Mouse (Mus musculus) inflammation-experienced regulatory T-cells, adult 6 months (primary cell): ENCODE data around the gene Ampd3. TPM values are rescaled to one million over a fixed set of nuclear protein-coding genes. Genes with fewer than 3 reads are reported as not detected.
A peak's percentile ranks its signal among the peaks of the same experiment; 100 is the strongest.

ENCODE experiments used
- ATAC-seq: one replicate; pipeline ENCODE4 v1.8.0; 2017
- polyA plus RNA-seq, 3 experiments: library from polyadenylated mRNA; unstranded; fragments of 100-300 nt; shearing (Covaris generic); gene quantifications; one replicate each; pipeline ENCODE4 v1.2.1; 2017

The Ampd3 gene
- polyA plus RNA-seq, 3 experiments from 2014 or later, result 1.5 to 6.0 (median 5.0) TPM

DNA sequence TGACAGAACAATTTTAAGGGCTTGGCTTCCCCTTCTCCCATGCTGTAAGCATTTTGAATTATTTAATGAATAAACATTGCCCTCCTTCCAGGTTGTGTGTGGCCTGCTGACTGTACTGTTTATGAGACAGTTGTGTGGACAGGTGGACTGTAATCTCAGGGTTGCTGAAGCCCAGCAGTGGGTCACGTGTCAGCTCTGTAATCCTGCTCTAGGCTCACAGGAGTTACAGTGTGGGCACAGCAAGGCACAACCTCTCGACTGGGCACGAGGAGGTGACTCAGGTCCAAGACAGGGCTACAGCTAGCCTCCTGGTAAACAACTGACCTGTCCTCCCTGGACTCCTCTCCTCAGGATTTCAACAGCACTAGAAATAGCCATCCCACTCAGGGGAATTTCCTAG, 4.3 kb downstream of the Ampd3 start:
- no peak for ATAC-seq

GRCm38 (mm10) chr7:110773204-110774002, 5.4 kb downstream of the Ampd3 start:
- ATAC-seq, result no peak

DNA sequence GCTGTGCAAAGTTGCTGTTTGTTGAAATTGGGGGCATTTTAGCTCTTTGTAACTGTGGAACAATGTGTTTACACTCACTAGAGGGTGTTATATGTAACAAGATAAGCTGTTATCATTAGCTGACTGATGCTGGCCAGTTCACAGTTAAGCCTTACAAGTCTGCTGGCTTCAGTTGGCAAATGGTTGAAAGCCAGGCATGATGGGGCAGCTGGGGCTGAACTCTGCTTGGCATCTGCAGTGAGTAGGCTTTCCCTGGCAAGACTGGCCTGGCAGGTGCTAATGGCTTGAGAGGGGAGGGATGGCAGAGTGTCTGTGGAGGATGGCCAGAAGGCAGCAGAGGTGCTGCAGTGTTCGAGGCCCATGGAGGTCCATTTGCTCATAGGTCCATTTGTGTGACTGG, 6.1 kb downstream of the Ampd3 start:
- no peak for ATAC-seq

DNA sequence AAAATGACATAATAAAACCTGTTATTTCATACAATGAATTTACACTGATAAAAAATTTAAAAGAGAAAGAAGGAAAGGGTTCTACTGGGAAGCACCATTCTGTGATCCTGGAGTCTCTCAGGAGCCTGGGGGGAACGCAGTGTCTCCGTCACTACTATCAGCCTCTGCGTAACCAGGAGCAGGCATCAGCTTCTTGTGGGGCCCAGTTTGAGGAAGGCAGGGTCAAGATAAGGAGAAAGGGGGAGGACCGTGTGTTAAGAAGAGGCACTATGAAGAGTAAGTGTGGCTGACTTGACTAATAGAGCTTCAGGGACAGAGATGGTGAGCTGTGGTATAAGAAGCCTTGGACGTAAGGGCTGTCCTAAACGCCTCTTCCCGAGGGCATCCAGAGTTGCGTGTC, 6.7 kb downstream of the Ampd3 start:
- no peak for ATAC-seq

- ATAC-seq, result no peak
Measured at GRCm38 (mm10) chr7:110777146-110778001, 9.4 kb downstream of the Ampd3 start.

DNA sequence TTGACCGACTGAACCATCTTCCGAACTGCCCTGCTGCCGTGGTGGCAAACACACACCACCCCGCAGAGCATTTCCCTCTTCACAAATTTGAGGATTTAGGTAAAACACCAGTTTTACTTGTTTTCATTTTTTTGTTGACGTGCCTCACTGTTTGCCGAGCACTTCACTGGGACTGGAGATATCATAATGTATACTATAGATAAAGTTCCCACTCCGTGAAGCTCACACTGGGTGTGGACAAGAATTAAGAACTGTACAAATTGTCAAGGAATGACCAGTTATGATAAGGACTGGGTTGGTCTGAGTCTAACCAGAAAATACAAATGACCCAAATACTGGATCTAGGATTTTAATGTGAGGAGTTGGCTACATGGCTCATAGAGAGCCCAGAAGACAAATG, 10.9 kb downstream of the Ampd3 start:
- no peak for ATAC-seq

GRCm38 (mm10) chr7:110779605-110780111, 11.7 kb downstream of the Ampd3 start:
- no peak for ATAC-seq

DNA sequence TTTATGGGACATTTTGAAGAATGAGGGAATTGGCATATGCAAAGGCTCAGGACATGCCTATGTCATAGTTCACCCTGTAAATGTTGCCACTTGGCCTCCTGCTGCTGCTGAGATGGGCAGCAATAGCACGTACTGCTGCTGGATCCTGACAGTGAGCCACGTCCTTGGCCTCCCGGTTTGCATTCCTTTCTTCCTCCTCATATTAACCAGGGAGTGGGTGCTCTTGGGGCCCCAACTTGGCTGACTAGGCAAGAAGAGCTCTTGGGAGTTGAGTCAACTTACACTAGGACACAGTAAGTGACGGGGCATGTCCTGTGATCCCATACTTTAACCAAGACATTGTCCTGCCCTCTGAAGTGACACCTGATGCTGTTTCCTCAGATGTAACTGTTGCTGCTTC, 12.5 kb downstream of the Ampd3 start:
- no peak for ATAC-seq

DNA sequence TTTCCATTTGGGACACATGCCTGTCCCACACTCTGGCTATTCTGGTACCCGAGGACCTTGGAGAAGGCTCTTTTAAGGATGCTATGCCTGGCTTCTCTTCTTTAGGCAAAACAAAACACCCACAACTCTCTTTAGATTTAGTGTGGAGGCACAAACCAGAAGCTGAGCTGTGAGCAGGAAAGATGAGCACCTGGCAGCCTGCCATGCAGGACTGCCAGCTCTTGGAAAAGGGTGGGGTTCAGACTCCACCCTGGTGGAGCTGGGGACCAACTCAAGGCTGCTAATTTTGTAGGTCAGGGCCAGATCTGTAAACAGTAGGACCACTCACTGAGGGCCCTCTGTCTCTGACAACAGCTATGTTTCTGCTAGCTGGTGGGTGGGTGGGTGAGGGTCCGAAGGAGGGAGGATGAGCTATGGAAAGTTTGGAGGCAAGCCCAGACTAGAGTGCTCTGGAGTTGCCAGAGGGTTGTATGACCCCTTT, 13.3 kb downstream of the Ampd3 start:
- ATAC-seq, result no peak

- ATAC-seq, result no peak
Measured at GRCm38 (mm10) chr7:110782135-110782534, 14.1 kb downstream of the Ampd3 start.

DNA sequence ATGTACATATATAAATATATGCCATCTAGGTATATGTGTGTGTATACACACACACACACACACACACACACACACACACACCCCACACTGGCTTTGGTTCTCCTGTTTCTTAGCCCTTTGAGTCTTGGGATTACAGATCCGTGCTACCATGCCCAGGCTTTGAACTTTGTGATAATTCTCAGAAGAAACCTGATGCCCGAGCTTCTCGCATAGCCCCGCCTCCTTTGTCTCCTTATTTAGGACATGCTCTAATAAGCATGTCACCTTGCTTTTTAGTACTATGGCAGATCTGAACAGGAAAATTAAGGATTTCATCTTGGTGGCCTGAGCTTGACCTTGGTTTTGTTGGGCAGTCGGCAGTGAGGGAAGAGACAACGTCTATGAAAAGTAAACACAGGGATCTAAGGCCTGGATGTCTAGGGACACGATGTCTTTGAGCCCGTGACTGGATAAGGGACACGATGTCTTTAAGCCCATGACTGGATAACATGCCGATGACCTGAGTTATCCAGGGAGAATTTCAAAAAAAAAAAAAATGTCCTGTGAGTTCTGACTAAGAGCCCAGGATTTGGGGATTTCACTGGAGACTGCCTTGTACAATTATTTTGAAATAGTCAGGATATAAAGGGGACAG, 15.0 kb downstream of the Ampd3 start:
- no peak for ATAC-seq

GRCm38 (mm10) chr7:110784965-110785364, 17.0 kb downstream of the Ampd3 start:
- no peak for ATAC-seq

DNA sequence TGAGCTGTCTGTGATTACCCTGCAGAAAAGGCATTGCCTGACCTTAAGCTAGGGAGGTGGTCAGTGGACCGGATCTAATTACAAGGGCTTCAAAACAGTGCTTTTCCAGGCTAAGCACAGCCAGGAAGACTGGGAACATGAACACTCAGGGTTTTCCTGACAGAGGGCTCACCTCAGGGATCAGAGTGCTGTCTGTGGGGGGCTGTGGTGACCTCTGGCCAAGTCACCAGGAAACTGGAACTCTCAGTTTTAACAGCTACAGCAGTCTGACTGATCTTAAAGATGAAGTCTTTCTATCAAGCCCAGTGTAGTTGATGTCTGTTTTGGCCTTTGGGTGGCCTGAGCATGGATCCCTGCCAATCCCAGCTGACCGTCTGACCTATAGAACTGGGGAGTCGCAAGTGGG, 17.7 kb downstream of the Ampd3 start:
- no peak for ATAC-seq

DNA sequence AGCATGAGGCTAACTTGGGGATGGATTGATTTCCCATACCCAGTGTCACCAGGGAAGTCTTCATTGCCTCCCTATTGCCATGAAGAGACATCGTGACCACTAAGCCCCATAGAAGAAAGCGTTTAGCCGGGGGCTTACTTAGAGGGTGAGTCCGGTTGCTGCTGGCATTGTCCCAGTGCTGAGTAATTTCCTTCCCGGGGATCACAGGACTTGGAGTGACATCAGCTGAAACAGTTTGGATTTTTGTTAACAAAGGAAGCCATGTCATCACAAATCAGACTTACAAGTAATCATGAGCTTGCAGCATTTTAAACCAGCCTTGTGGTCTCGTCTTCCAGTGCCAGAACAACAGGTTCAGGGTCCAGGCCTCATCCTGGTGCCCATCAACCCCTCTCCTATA, 19.3 kb downstream of the Ampd3 start:
- no peak for ATAC-seq

DNA sequence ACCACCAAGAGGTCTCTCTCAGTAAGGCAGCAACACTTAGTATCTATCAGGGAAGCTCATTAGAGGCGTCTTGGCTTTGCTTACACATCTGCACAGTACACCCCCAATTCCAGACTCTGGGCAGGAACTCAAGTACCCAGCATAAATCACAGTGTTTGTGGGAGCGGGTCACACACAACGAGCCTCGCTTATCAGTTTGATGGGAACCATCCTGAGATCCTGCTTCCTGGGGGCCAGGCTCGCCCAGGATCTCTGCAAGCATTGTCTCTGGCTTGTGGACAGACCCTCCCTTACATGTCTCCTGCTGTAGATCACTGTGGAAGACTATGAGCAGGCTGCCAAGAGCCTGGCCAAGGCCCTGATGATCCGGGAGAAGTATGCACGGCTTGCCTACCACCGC, 22.9 kb downstream of the Ampd3 start:
- no peak for ATAC-seq

DNA sequence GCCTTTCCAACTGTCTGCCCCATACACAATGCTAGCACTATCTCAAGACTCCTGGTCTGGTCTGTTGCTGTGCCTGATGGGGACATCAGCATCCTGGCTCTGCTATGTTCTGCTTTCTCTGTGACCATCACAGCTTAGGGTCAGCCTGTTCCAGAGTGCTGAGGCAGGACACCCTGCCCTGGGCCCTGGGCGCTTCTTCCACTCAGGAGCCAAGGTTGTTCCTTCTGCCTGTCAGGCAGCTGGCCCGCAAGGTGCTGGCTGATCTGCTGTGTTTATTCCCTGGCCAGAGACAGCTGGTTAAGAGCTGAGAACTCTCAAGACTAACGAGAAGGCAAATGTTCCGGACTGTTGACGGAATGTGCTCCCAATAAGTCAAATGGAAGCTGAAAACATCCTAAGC, 24.2 kb downstream of the Ampd3 start:
- no peak for ATAC-seq

DNA sequence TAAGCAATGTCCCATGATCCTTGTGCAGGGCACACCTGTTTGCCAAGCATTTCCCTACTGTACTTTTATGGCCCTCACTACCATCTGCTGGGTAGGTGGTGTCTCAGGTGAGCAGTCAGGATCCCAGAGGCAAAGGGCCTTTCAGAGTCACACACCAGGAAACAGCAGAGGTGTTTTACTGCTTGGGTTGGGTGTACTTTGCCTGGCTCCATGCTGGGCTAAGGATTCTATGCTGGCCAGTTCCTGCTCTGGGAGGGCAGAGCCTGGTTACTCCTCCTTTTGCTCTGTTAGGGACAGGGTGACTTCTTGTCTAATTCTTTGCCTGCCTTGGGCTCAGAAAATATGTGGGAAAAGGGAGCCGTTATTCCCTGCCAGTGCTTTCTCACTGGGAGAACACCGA, 24.8 kb downstream of the Ampd3 start:
- no peak for ATAC-seq

DNA sequence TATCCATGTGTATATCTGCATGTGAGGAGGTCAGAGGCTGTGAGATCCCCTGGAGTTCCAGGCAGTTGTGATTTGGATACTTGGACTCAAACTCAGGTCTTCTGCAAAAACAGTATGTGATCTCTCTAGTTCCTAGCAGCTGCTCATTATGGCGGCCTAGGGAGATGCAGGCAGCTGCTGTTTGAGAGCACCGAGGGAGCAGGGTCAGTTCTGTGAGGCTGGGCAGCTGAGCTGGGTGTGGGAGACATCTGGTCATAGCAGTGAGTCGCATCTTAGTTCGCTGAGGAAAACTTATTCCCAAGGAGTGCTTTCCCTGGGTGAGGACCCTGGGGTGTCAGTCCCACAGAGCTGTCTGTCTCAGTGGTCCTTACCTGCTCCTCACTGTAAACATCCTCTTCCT, 26.7 kb downstream of the Ampd3 start:
- ATAC-seq, result no peak

GRCm38 (mm10) chr7:110796367-110797051, 28.5 kb downstream of the Ampd3 start:
- ATAC-seq, result peak; percentile 98

DNA sequence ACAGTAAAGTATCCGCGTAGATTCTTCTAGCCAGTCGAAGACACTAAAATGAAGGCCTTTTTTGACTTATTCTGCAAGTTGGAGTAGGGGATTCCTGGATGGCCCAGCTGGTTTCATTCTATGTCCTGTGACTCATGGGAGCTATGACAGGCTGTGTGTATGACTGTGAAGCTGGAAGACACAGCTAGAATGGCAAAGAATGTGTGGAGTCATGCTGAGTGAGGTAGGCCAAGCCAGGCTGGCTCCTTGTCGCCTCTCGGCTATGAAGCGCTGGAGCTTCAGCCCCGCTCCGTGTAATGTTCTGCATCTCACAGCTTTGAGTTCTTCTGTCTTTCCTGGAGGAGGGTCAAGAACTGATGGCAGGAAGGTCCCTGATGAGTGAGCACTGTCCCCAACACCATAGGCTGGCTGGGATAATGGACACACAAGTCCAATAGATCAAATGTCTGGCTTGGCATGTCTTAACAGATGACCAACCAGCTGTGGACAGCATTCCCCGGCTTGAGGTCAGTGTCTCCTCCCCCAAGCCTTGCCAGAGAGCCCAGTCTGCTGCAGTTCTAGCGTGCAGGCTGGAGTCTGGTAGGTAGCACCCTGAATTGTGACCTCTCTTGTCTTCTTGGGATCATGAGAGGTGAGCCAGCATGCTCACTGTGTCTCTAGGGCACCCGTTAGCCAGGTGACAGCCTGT, 29.9 kb downstream of the Ampd3 start:
- ATAC-seq, result no peak

- peak; percentile 45 for ATAC-seq
Measured at GRCm38 (mm10) chr7:110801028-110801427, 33.0 kb downstream of the Ampd3 start.

DNA sequence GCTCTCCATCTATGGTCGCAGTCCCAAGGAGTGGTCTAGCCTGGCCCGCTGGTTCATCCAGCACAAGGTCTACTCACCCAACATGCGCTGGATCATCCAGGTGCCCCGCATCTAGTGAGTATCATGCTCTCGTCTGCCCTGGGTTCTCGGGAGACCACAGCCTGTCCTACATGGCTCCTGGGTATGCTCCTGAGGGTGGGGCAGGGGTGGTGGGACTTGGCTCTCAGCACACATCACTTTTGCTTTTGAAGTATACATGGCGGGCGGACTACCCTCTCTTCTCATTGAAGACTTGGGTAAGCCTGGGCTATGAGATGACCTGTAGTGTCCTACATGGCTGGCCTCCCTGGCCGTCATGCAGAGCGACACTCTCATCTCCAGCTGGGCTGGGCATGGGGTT, 35.1 kb downstream of the Ampd3 start:
- ATAC-seq, result no peak
